Comparison of ENCODE assay signal across 8 mouse cellular contexts in genomic region chr3:31138454-31139424, GRCm38 (mm10). TPM values are rescaled to one million over a fixed set of nuclear protein-coding genes. Genes with fewer than 3 reads are reported as not detected.
DNase-seq lines count a peak whose midpoint lies in the region; ATAC-seq and TF ChIP-seq lines count a peak whose summit lies in the region.

No protein-coding gene starts in this region.

- no peak for TF ChIP-seq POLR2A in lung, adult 2 months (IDR thresholded peaks at IDR 0.05; ENCODE audit: borderline replicate concordance, extremely low read depth, low read depth, low read length)

- H3K4me1 ChIP-seq in lung, adult 2 months (ENCODE audit: control insufficient read depth, insufficient read depth, low read length): peaks cover 4% of the 10 kb centered on the region

- H3K4me3 ChIP-seq in lung, adult 2 months (replicated peaks; ENCODE audit: extremely low read depth, low read depth, low read length): no peak overlapping the region

- peak; percentile 90 for DNase-seq in NIH3T3 (ENCODE audit: low read depth)
- peak; percentile 82 to 87 for DNase-seq in cerebellum, postnatal 10 days
- peak; percentile 78 for DNase-seq in gastrocnemius, adult 18-20 months (ENCODE audit: low spot score)
- peak; percentile 87 for DNase-seq in kidney, postnatal 14 days
- DNase-seq in lung, adult 2 months: peak; percentile 56
- peak; percentile 58 for DNase-seq in right cerebral cortex, adult 18-20 months
- DNase-seq in urinary bladder, postnatal 36 days (ENCODE audit: low spot score in 2 of 2): peak; percentile 54 to 71

- 54% methylated on average over 13 of the region's 13 CpGs for WGBS in lung, adult 2 months

- peak; percentile 75 for ATAC-seq in CD4-positive, CD25-positive, alpha-beta regulatory T cell, adult 4 months

- TF ChIP-seq CTCF in lung, adult 2 months (IDR thresholded peaks at IDR 0.05; ENCODE audit: insufficient read depth, low read length): peak; percentile 59

RNA-seq across cellular contexts. Expression of gene Cldn11, which starts 11.0 kb away (rescaled TPM):
- polyA plus RNA-seq in CD4-positive, CD25-positive, alpha-beta regulatory T cell, adult 4 months (2017; shearing (Covaris generic)): not detected
- total RNA-seq in gastrocnemius, adult 18-20 months (2021): under 1 TPM in 1 of 2 experiments, not detected in 1; 0.19 TPM
- 0.80 and 1.3 TPM in 2 replicates for polyA plus RNA-seq in lung, adult 2 months (2012; rRNA removed)

RNA-seq across cellular contexts. Expression of gene Skil, which starts 43.9 kb away (rescaled TPM):
- 10 to 100 TPM; 60.4 to 66.0 TPM for polyA plus RNA-seq in CD4-positive, CD25-positive, alpha-beta regulatory T cell, adult 4 months (2017; shearing (Covaris generic))
- total RNA-seq in gastrocnemius, adult 18-20 months (2021): 10 to 100 TPM; 13.2 to 17.1 TPM
- polyA plus RNA-seq in lung, adult 2 months (2012; rRNA removed): 6.9 and 11.1 TPM in 2 replicates
